Mouse (Mus musculus) erythroblast, adult 5-6 weeks (primary cell): ENCODE data around the gene Coq2. TPM values are rescaled to one million over a fixed set of nuclear protein-coding genes. Genes with fewer than 3 reads are reported as not detected.

Experiments used
- ATAC-seq: replicated peaks from 2 replicates; pipeline ENCODE4 v1.8.0; 2016; ENCODE audit warnings: moderate number of reproducible peaks, mild to moderate bottlenecking, moderate TSS enrichment, inconsistent platforms; ENCODE audit not compliant: poor library complexity, low FRiP score, severe bottlenecking
- total RNA-seq, 2 experiments: library from RNA; stranded (forward) in 1 of 2; stranded (reverse) in 1 of 2; fragments of 150-400 nt in 1 of 2; fragments of 200-764, 138-1000 nt in 1 of 2; gene quantifications; 2 replicates each; pipeline versions ENCODE4 v1.2.3 to v1.2.4; 2015 to 2017; ENCODE audit warnings: low replicate concordance in 2 of 2

The Coq2 gene
- total RNA-seq, 2 experiments from 2014 or later, result 3.5 to 8.3 TPM

- ATAC-seq, result no peak
Observed at GRCm38 (mm10) chr5:100624743-100625360, 50.1 kb downstream of the Coq2 start.

- no peak for ATAC-seq
Observed at GRCm38 (mm10) chr5:100622509-100623163, 52.3 kb downstream of the Coq2 start.

GRCm38 (mm10) chr5:100621876-100622508, 52.9 kb downstream of the Coq2 start:
- ATAC-seq, result no peak

GRCm38 (mm10) chr5:100620952-100621351, 54.0 kb downstream of the Coq2 start:
- ATAC-seq, result no peak

- no peak for ATAC-seq
Observed at GRCm38 (mm10) chr5:100619586-100620275, 55.2 kb downstream of the Coq2 start.

- no peak for ATAC-seq
Observed at GRCm38 (mm10) chr5:100613896-100614768, 60.8 kb downstream of the Coq2 start.

- no peak for ATAC-seq
Observed at GRCm38 (mm10) chr5:100607868-100608267, 67.1 kb downstream of the Coq2 start.

- no peak for ATAC-seq
Observed at GRCm38 (mm10) chr5:100607090-100607762, 67.7 kb downstream of the Coq2 start.

GRCm38 (mm10) chr5:100605828-100606229, 69.1 kb downstream of the Coq2 start:
- no peak for ATAC-seq

Other genes starting within 250 kb of the Coq2 start
- gene Lin54, start 174.5 kb downstream of the Coq2 start, total RNA-seq (2015; ENCODE audit: low replicate concordance), result 27.2 and 29.0 TPM in 2 replicates
- gene Lin54, start 174.5 kb downstream of the Coq2 start, total RNA-seq (2017; ENCODE audit: low replicate concordance), result 17.7 and 19.5 TPM in 2 replicates
- 19.4 and 27.5 TPM in 2 replicates for gene Cops4, start 156.8 kb downstream of the Coq2 start, total RNA-seq (2015; ENCODE audit: low replicate concordance)
- 19.7 and 30.5 TPM in 2 replicates for gene Cops4, start 156.8 kb downstream of the Coq2 start, total RNA-seq (2017; ENCODE audit: low replicate concordance)
- gene Plac8, start 102.9 kb downstream of the Coq2 start, total RNA-seq (2015; ENCODE audit: low replicate concordance), result 479 and 590 TPM in 2 replicates
- 231 and 307 TPM in 2 replicates for gene Plac8, start 102.9 kb downstream of the Coq2 start, total RNA-seq (2017; ENCODE audit: low replicate concordance)
- 3.8 and 5.0 TPM in 2 replicates for gene Hpse, start 44.6 kb upstream of the Coq2 start, total RNA-seq (2015; ENCODE audit: low replicate concordance)
- 4.5 and 6.6 TPM in 2 replicates for gene Hpse, start 44.6 kb upstream of the Coq2 start, total RNA-seq (2017; ENCODE audit: low replicate concordance)
- 9.0 and 34.6 TPM in 2 replicates for gene Helq, start 123.5 kb upstream of the Coq2 start, total RNA-seq (2015; ENCODE audit: low replicate concordance)
- 10.7 and 25.5 TPM in 2 replicates for gene Helq, start 123.5 kb upstream of the Coq2 start, total RNA-seq (2017; ENCODE audit: low replicate concordance)
- gene Mrps18c, start 123.5 kb upstream of the Coq2 start, total RNA-seq (2015; ENCODE audit: low replicate concordance), result 15.8 and 24.9 TPM in 2 replicates
- gene Mrps18c, start 123.5 kb upstream of the Coq2 start, total RNA-seq (2017; ENCODE audit: low replicate concordance), result 26.3 and 36.8 TPM in 2 replicates
- gene Abraxas1, start 145.8 kb upstream of the Coq2 start, total RNA-seq (2015; ENCODE audit: low replicate concordance), result 1.3 and 3.1 TPM in 2 replicates
- 10.5 and 12.9 TPM in 2 replicates for gene Abraxas1, start 145.8 kb upstream of the Coq2 start, total RNA-seq (2017; ENCODE audit: low replicate concordance)
- 0.58 TPM in 1 of 2 replicates, not detected in the other for gene Gpat3, start 170.6 kb upstream of the Coq2 start, total RNA-seq (2015; ENCODE audit: low replicate concordance)
- 0.56 and 1.0 TPM in 2 replicates for gene Gpat3, start 170.6 kb upstream of the Coq2 start, total RNA-seq (2017; ENCODE audit: low replicate concordance)